Mouse (Mus musculus): Measurements from ENCODE around the gene Kcnk13.

- TF ChIP-seq CTCF (IDR thresholded peaks at IDR 0.05; ENCODE audit: low read depth) = no peak
- TF ChIP-seq EP300 (optimal IDR thresholded peaks at IDR 0.05) = no peak
These were observed 32.1 kb upstream of the Kcnk13 start for GRCm38 (mm10) chr12:99932245-99932644.
